ENCODE assay signal across 23 mouse cellular contexts in genomic region chr6:108516248-108516647, GRCm38 (mm10).
"Had no signal": no experiment of that assay in that cellular context is flagged by ENCODE, and none has a peak within 500 bp of the region (broad histone marks: within the 10 kb centered on the region; RNA-seq: fewer than 3 reads in every experiment).

No protein-coding gene starts in this region.

- DNase-seq: gastrocnemius, postnatal 36 days; heart, adult 18-20 months; heart, postnatal 10 days; heart, postnatal 4 days; kidney, adult 18-20 months; kidney, postnatal 14 days; kidney, postnatal 4 days; liver had no signal

- H3K27ac ChIP-seq: heart, embryonic 10.5 days; hindbrain, embryonic 10.5 days; hindbrain, embryonic 12.5 days; hindbrain, embryonic 14.5 days; intestine, embryonic 15.5 days; layer of hippocampus, adult 2 months; left cerebral cortex, adult 2 months; limb, embryonic 10.5 days; limb, embryonic 12.5 days; liver, embryonic 12.5 days; liver, embryonic 14.5 days had no signal

- H3K9me3 ChIP-seq: heart, embryonic 10.5 days; heart, embryonic 12.5 days; hindbrain, embryonic 10.5 days; hindbrain, embryonic 12.5 days; intestine, embryonic 15.5 days; limb, embryonic 10.5 days; limb, embryonic 12.5 days; liver, embryonic 12.5 days had no signal

- ATAC-seq: hindbrain, embryonic 16.5 days; inflammation-experienced regulatory T-cells, adult 6 months; intestine, embryonic 15.5 days; intestine, postnatal 0 days; liver, embryonic 12.5 days had no signal

- H3K27me3 ChIP-seq: heart, embryonic 12.5 days; hindbrain, embryonic 12.5 days; intestine, embryonic 15.5 days; limb, embryonic 12.5 days; liver, embryonic 12.5 days had no signal

- H3K4me3 ChIP-seq: heart, embryonic 10.5 days; heart, embryonic 12.5 days; hindbrain, embryonic 10.5 days; hindbrain, embryonic 12.5 days; intestine, embryonic 15.5 days; layer of hippocampus, adult 2 months; left cerebral cortex, adult 2 months; limb, embryonic 10.5 days; limb, embryonic 12.5 days; liver, embryonic 12.5 days had no signal

- H3K4me2 ChIP-seq: heart, embryonic 12.5 days; hindbrain, embryonic 12.5 days; hindbrain, embryonic 14.5 days; intestine, embryonic 15.5 days; limb, embryonic 12.5 days; liver, embryonic 12.5 days had no signal

- H3K4me1 ChIP-seq: hindbrain, embryonic 12.5 days had no signal

- H3K36me3 ChIP-seq: hindbrain, embryonic 12.5 days; intestine, embryonic 15.5 days had no signal

- H3K9ac ChIP-seq: heart, embryonic 12.5 days; hindbrain, embryonic 12.5 days; hindbrain, embryonic 14.5 days; intestine, embryonic 15.5 days; limb, embryonic 12.5 days; liver, embryonic 12.5 days; liver, embryonic 14.5 days had no signal
